Comparison of ENCODE assay signal across 14 mouse cellular contexts in genomic region chr5:97223238-97223857, GRCm38 (mm10).
DNase-seq lines count a peak whose midpoint lies in the region; ATAC-seq and TF ChIP-seq lines count a peak whose summit lies in the region.
"Had no signal": no experiment of that assay in that cellular context is flagged by ENCODE, and none has a peak within 500 bp of the region (broad histone marks: within the 10 kb centered on the region; RNA-seq: fewer than 3 reads in every experiment).

No protein-coding gene starts in this region.

- H3K4me1 ChIP-seq in cerebellum, adult 2 months (ENCODE audit: control insufficient read depth, insufficient read depth, low read length) = no peaks in the 10 kb centered on the region
- H3K4me1 ChIP-seq in forebrain, postnatal 0 days (ENCODE audit: insufficient read depth) = peaks cover 4% of the 10 kb centered on the region; the same call in 1 of the 2 replicates
- H3K4me1 ChIP-seq in midbrain, embryonic 14.5 days (ENCODE audit: control insufficient read depth, insufficient read depth, low read length) = peaks cover 10% of the 10 kb centered on the region; the same call in 1 of the 2 replicates
- H3K4me1 ChIP-seq: embryonic facial prominence, embryonic 13.5 days; limb, embryonic 12.5 days; megakaryocyte, embryonic 14.5 days had no signal

- H3K27ac ChIP-seq in cerebellum, adult 2 months (ENCODE audit: insufficient read depth, low read length) = no peak overlapping the region
- no peak overlapping the region for H3K27ac ChIP-seq in forebrain, postnatal 0 days (ENCODE audit: low read depth, low read length)
- peak overlapping the region; percentile 69 for H3K27ac ChIP-seq in midbrain, embryonic 14.5 days (replicated peaks; ENCODE audit: low read depth, low read length)
- H3K27ac ChIP-seq: embryonic facial prominence, embryonic 13.5 days; limb, embryonic 12.5 days had no signal

- peak overlapping the region; percentile 67 for H3K4me3 ChIP-seq in cerebellum, adult 2 months (replicated peaks; ENCODE audit: insufficient read depth, low read depth, low read length)
- H3K4me3 ChIP-seq in forebrain, postnatal 0 days (ENCODE audit: low read depth, low read length) = peak overlapping the region; percentile 37
- H3K4me3 ChIP-seq in midbrain, embryonic 14.5 days (replicated peaks; ENCODE audit: low read depth, low read length) = peak overlapping the region; percentile 36
- H3K4me3 ChIP-seq: embryonic facial prominence, embryonic 13.5 days; limb, embryonic 12.5 days; megakaryocyte, embryonic 14.5 days had no signal

- WGBS in cerebellum, adult 2 months = 43% methylated on average over 12 of the region's 12 CpGs
- WGBS in forebrain, postnatal 0 days = 22% methylated on average over 12 of the region's 12 CpGs
- WGBS in midbrain, embryonic 14.5 days = 35% methylated on average over 12 of the region's 12 CpGs

- H3K9me3 ChIP-seq in forebrain, postnatal 0 days (ENCODE audit: low read length) = no peaks in the 10 kb centered on the region
- no peaks in the 10 kb centered on the region for H3K9me3 ChIP-seq in midbrain, embryonic 14.5 days (ENCODE audit: control insufficient read depth, low read length)
- H3K9me3 ChIP-seq: embryonic facial prominence, embryonic 13.5 days; limb, embryonic 12.5 days; megakaryocyte, embryonic 14.5 days had no signal

- ATAC-seq in forebrain, postnatal 0 days = peak; percentile 78
- ATAC-seq in midbrain, embryonic 14.5 days (ENCODE audit: low FRiP score, low TSS enrichment) = no peak

- H3K9ac ChIP-seq in forebrain, postnatal 0 days = peak overlapping the region; percentile 51
- peak overlapping the region; percentile 61 for H3K9ac ChIP-seq in midbrain, embryonic 14.5 days (replicated peaks; ENCODE audit: low read length)
- H3K9ac ChIP-seq: embryonic facial prominence, embryonic 13.5 days; limb, embryonic 12.5 days had no signal

- peak in 1 of 2 experiments; percentile 44 for DNase-seq in cerebellum, adult 2 months
- DNase-seq in cerebellum, adult 9-10 months = no peak
- peak; percentile 29 for DNase-seq in Muller cell, postnatal 12 days (ENCODE audit: inconsistent ontology term)
- DNase-seq in forebrain, postnatal 0 days = peak; percentile 68
- peak; percentile 56 for DNase-seq in midbrain, embryonic 14.5 days
- no peak for DNase-seq in kidney, postnatal 10 days
- DNase-seq in urinary bladder, postnatal 4 days (ENCODE audit: low spot score in 2 of 2) = no peak
- no peak for DNase-seq in spleen, adult 18-20 months
- DNase-seq: kidney, postnatal 4 days; lung, adult 2 months had no signal

- peak overlapping the region; percentile 51 for H3K4me2 ChIP-seq in forebrain, postnatal 0 days (ENCODE audit: low read depth)
- H3K4me2 ChIP-seq in midbrain, embryonic 14.5 days (ENCODE audit: low read length) = peak overlapping the region; percentile 59
- H3K4me2 ChIP-seq: embryonic facial prominence, embryonic 13.5 days; heart, embryonic 11.5 days; limb, embryonic 12.5 days had no signal

- H3K27me3 ChIP-seq in cerebellum, adult 2 months (ENCODE audit: control insufficient read depth, insufficient read depth, low read length) = no peaks in the 10 kb centered on the region
- H3K27me3 ChIP-seq in forebrain, postnatal 0 days (ENCODE audit: insufficient read depth, low read length) = no peaks in the 10 kb centered on the region
- no peaks in the 10 kb centered on the region for H3K27me3 ChIP-seq in midbrain, embryonic 14.5 days (ENCODE audit: control insufficient read depth, insufficient read depth, low read length)
- H3K27me3 ChIP-seq: embryonic facial prominence, embryonic 13.5 days; limb, embryonic 12.5 days; megakaryocyte, embryonic 14.5 days had no signal

- H3K36me3 ChIP-seq in forebrain, postnatal 0 days (ENCODE audit: insufficient read depth) = no peaks in the 10 kb centered on the region
- H3K36me3 ChIP-seq in midbrain, embryonic 14.5 days (ENCODE audit: control insufficient read depth, insufficient read depth, low read length) = no peaks in the 10 kb centered on the region
- H3K36me3 ChIP-seq: embryonic facial prominence, embryonic 13.5 days; limb, embryonic 12.5 days had no signal

- no peak for TF ChIP-seq POLR2A in cerebellum, adult 2 months (IDR thresholded peaks at IDR 0.05; ENCODE audit: borderline replicate concordance, insufficient read depth, low read length)

- TF ChIP-seq CTCF in cerebellum, adult 2 months (IDR thresholded peaks at IDR 0.05; ENCODE audit: borderline replicate concordance, insufficient read depth, low read depth, low read length) = no peak
- TF ChIP-seq CTCF in forebrain, postnatal 0 days (IDR thresholded peaks at IDR 0.05; ENCODE audit: low read depth) = no peak

Comparison
In these comparisons a context has a peak if more than half of its experiments do, and no peak if none do; other contexts are left out.
1. DNase-seq: peak in Muller cell, postnatal 12 days (single experiment), forebrain, postnatal 0 days (single experiment) and midbrain, embryonic 14.5 days (single experiment); none in cerebellum, adult 9-10 months (single experiment), kidney, postnatal 10 days (single experiment), urinary bladder, postnatal 4 days (0 of 2) and spleen, adult 18-20 months (0 of 2).
2. Peak in every context shown above with its lines, with median percentiles within 50 percentile points of each other: H3K4me3 ChIP-seq.